Mouse (Mus musculus) limb, embryonic 14.5 days (tissue): ENCODE data around the gene Zfp709. TPM values are rescaled to one million over a fixed set of nuclear protein-coding genes. Genes with fewer than 3 reads are reported as not detected.

ENCODE experiments used
- ATAC-seq: fragments of 200-750 bp; cut with Nextera tagmentation; 2 replicates; pipeline ENCODE4 v1.8.0; 2017; ENCODE audit warnings: low read depth, moderate number of reproducible peaks, moderate TSS enrichment; ENCODE audit not compliant: low FRiP score
- DNase-seq: peaks from one replicate; pipeline ENCODE4 v3.0.0-alpha.2; 2015; ENCODE audit warnings: low spot score
- H3K27ac ChIP-seq: fragments of 300-500 bp; sonication (generic); replicated peaks from 2 replicates; pipeline ENCODE4 v1.5.1; 2014; ENCODE audit warnings: low read depth, mild to moderate bottlenecking, low read length, moderate library complexity, mixed read lengths
- H3K27me3 ChIP-seq: fragments of 300-500 bp; sonication (generic); 2 replicates; pipeline ENCODE4 v1.6.1; 2014; ENCODE audit warnings: low read length, mixed read lengths; ENCODE audit not compliant: control insufficient read depth, insufficient read depth
- H3K36me3 ChIP-seq: fragments of 300-500 bp; sonication (generic); 2 replicates; pipeline ENCODE4 v1.6.1; 2014; ENCODE audit warnings: mild to moderate bottlenecking, low read length, moderate library complexity, mixed read lengths; ENCODE audit not compliant: control insufficient read depth, insufficient read depth
- H3K4me1 ChIP-seq: fragments of 300-500 bp; sonication (generic); 2 replicates; pipeline ENCODE4 v1.6.1; 2014; ENCODE audit warnings: antibody characterized with exemption, low read length, mixed read lengths; ENCODE audit not compliant: control insufficient read depth, insufficient read depth
- H3K4me2 ChIP-seq: fragments of 300-500 bp; sonication (generic); replicated peaks from 2 replicates; pipeline ENCODE4 v1.6.1; 2014; ENCODE audit warnings: low read depth, mild to moderate bottlenecking, low read length, moderate library complexity; ENCODE audit not compliant: severe bottlenecking
- H3K4me3 ChIP-seq: fragments of 300-500 bp; sonication (generic); replicated peaks from 2 replicates; pipeline ENCODE4 v1.5.1; 2014; ENCODE audit warnings: low read length
- H3K9ac ChIP-seq: fragments of 300-500 bp; sonication (generic); 2 replicates; pipeline ENCODE4 v1.6.1; 2014; ENCODE audit warnings: mild to moderate bottlenecking, low read depth, low read length, moderate library complexity; ENCODE audit not compliant: severe bottlenecking
- H3K9me3 ChIP-seq: fragments of 300-500 bp; sonication (generic); 2 replicates; pipeline ENCODE4 v1.6.1; 2016; ENCODE audit warnings: low read length; ENCODE audit not compliant: control insufficient read depth
- POLR2A ChIP-seq: fragments of 200-500 bp; IDR thresholded peaks from 2 replicates; pipeline ENCODE4 v1.8.0; 2012; ENCODE audit warnings: inconsistent platforms, mild to moderate bottlenecking, moderate library complexity, borderline replicate concordance; ENCODE audit not compliant: insufficient read depth, insufficient read length; ENCODE audit errors: extremely low read depth
- WGBS: fragments of 180-500 bp; shearing (Covaris S2); extraction: QIAGEN DNeasy Blood & Tissue Kit; methylation state at CpG from one replicate; pipeline ENCODE4 v1.1.7; 2014; 5-methylcytosine and 5-hydroxymethylcytosine counted together
- polyA plus RNA-seq, 2 experiments: library from polyadenylated mRNA; depleted of rRNA in 1 of 2; stranded (reverse) in 1 of 2; unstranded in 1 of 2; fragments of >200 nt; fragmentation: Nextera tagmentation in 1 of 2; extraction: Ambion mirVana in 1 of 2; gene quantifications; 2 replicates each; pipeline versions ENCODE4 v1.2.1 to v1.2.3; 2012 to 2014

The Zfp709 gene
- polyA plus RNA-seq, 2 experiments = 2.3 to 9.0 TPM

DNA sequence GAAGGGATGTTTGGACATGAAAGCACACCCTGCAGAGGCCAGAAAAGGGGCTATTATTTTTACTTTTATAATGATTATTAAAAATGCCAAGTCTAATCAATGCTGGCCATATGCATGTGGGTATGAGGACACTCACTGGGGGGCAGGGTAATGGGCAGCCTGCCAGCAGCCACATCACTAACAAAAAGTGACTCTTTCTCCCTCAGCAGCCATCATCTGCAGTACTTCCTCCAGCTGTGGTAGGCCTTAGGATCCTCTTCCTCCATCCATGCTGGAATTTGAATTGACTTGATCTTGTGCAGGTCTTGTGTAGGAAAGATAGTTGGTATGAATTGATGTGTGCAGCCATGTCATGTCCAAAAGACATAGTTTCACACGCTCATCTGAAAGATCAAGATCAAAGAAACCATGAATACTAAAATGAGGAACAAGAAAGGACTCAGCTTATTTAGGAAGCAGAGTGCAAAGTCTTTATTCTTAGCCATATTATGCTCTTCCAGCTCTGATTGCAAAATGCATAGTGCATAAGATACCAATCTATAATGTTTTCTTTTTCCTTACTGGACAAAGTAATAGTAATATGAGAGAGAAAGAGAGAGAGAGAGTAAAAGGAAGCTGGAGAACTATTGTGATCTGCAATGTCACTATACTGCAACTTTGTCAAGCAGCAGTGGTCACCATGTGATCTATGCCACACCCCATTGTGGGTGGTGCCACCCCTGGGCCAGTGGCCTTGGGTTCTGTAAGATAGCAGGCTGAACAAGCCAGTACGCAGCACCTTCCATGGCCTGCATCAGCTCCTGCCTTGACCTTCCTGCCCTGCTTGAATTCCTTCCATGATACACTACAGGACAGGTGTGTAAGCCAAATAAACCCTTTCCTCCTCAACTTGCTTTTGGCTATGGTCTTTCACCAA lies 58.7 kb downstream of the Zfp709 start:
- no peaks in the 10 kb centered on the region for H3K27me3 ChIP-seq
- no peak overlapping the region for H3K9ac ChIP-seq
- no peak overlapping the region for H3K4me3 ChIP-seq
- no peak overlapping the region for H3K27ac ChIP-seq
- no peaks in the 10 kb centered on the region for H3K36me3 ChIP-seq
- no peak for DNase-seq
- ATAC-seq = no peak
- H3K4me1 ChIP-seq = no peaks in the 10 kb centered on the region
- no peak for TF ChIP-seq POLR2A
- H3K4me2 ChIP-seq = no peak overlapping the region
- no peaks in the 10 kb centered on the region for H3K9me3 ChIP-seq
- WGBS = 85% methylated on average over 2 of the region's 2 CpGs

DNA sequence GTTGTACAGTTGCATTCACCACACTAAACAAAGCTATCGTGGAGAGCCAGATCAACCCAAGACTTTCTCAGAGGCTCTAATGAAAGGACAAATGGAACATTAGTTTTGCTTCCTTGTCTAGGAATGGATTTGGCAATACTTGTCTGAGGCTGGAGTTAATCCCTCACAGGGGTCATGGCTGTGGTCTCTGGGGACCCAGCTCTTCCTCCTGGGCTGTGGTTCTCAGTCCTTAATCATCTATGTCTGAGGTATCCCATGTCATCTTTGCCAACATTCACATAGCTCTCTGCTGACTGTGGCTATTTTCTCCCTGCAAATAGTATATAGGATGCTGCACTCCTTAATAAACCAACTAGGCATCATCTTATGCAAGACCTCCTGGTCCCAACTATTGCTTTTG lies 60.0 kb downstream of the Zfp709 start:
- H3K9ac ChIP-seq = no peak overlapping the region
- no peak for DNase-seq
- no peak for TF ChIP-seq POLR2A
- WGBS = 95% methylated on average over 1 of the region's 1 CpGs
- no peak for ATAC-seq
- no peaks in the 10 kb centered on the region for H3K9me3 ChIP-seq
- H3K36me3 ChIP-seq = no peaks in the 10 kb centered on the region
- H3K4me1 ChIP-seq = no peaks in the 10 kb centered on the region
- H3K27ac ChIP-seq = no peak overlapping the region
- H3K4me2 ChIP-seq = no peak overlapping the region
- no peak overlapping the region for H3K4me3 ChIP-seq
- H3K27me3 ChIP-seq = no peaks in the 10 kb centered on the region

Other genes starting within 250 kb of the Zfp709 start
- 0.28 and 0.39 TPM in 2 replicates for gene Unc13a, start 210.3 kb upstream of the Zfp709 start, polyA plus RNA-seq (2012; rRNA removed)
- 0.91 and 0.97 TPM in 2 replicates for gene Unc13a, start 210.3 kb upstream of the Zfp709 start, polyA plus RNA-seq (2014; fragmentation: Nextera tagmentation; extraction: Ambion mirVana)
- gene Jak3, start 205.7 kb upstream of the Zfp709 start, polyA plus RNA-seq (2012; rRNA removed) = 8.0 and 11.1 TPM in 2 replicates
- 5.2 and 5.3 TPM in 2 replicates for gene Jak3, start 205.7 kb upstream of the Zfp709 start, polyA plus RNA-seq (2014; fragmentation: Nextera tagmentation; extraction: Ambion mirVana)
- gene Insl3, start 192.8 kb upstream of the Zfp709 start, polyA plus RNA-seq (2012; rRNA removed) = 1.8 and 2.5 TPM in 2 replicates
- 1.7 TPM in 1 of 2 replicates, not detected in the other for gene Insl3, start 192.8 kb upstream of the Zfp709 start, polyA plus RNA-seq (2014; fragmentation: Nextera tagmentation; extraction: Ambion mirVana)
- 1.1 and 1.5 TPM in 2 replicates for gene B3gnt3, start 180.2 kb upstream of the Zfp709 start, polyA plus RNA-seq (2012; rRNA removed)
- gene B3gnt3, start 180.2 kb upstream of the Zfp709 start, polyA plus RNA-seq (2014; fragmentation: Nextera tagmentation; extraction: Ambion mirVana) = 0.67 and 0.77 TPM in 2 replicates
- gene Fcho1, start 156.3 kb upstream of the Zfp709 start, polyA plus RNA-seq (2012; rRNA removed) = 10.4 and 11.0 TPM in 2 replicates
- gene Fcho1, start 156.3 kb upstream of the Zfp709 start, polyA plus RNA-seq (2014; fragmentation: Nextera tagmentation; extraction: Ambion mirVana) = 3.3 and 3.6 TPM in 2 replicates
- 3.4 and 5.5 TPM in 2 replicates for gene Zfp882, start 26.6 kb downstream of the Zfp709 start, polyA plus RNA-seq (2012; rRNA removed)
- 5.7 TPM in 2 replicates for gene Zfp882, start 26.6 kb downstream of the Zfp709 start, polyA plus RNA-seq (2014; fragmentation: Nextera tagmentation; extraction: Ambion mirVana)
- 11.2 and 14.9 TPM in 2 replicates for gene Zfp617, start 26.6 kb downstream of the Zfp709 start, polyA plus RNA-seq (2012; rRNA removed)
- 19.7 and 21.2 TPM in 2 replicates for gene Zfp617, start 26.6 kb downstream of the Zfp709 start, polyA plus RNA-seq (2014; fragmentation: Nextera tagmentation; extraction: Ambion mirVana)
- 15.2 and 18.9 TPM in 2 replicates for gene Zfp961, start 69.0 kb downstream of the Zfp709 start, polyA plus RNA-seq (2012; rRNA removed)
- gene Zfp961, start 69.0 kb downstream of the Zfp709 start, polyA plus RNA-seq (2014; fragmentation: Nextera tagmentation; extraction: Ambion mirVana) = 15.5 and 19.3 TPM in 2 replicates
- gene Cyp4f18, start 127.6 kb downstream of the Zfp709 start, polyA plus RNA-seq (2012; rRNA removed) = 0.65 and 0.93 TPM in 2 replicates
- 0.88 and 2.6 TPM in 2 replicates for gene Cyp4f18, start 127.6 kb downstream of the Zfp709 start, polyA plus RNA-seq (2014; fragmentation: Nextera tagmentation; extraction: Ambion mirVana)
- gene Olfr372, start 159.2 kb downstream of the Zfp709 start, polyA plus RNA-seq (2012; rRNA removed) = not detected in 2 replicates
- not detected in 2 replicates for gene Olfr372, start 159.2 kb downstream of the Zfp709 start, polyA plus RNA-seq (2014; fragmentation: Nextera tagmentation; extraction: Ambion mirVana)
- gene Olfr373, start 201.2 kb downstream of the Zfp709 start, polyA plus RNA-seq (2012; rRNA removed) = not detected in 2 replicates
- not detected in 2 replicates for gene Olfr373, start 201.2 kb downstream of the Zfp709 start, polyA plus RNA-seq (2014; fragmentation: Nextera tagmentation; extraction: Ambion mirVana)
- gene Olfr374, start 225.0 kb downstream of the Zfp709 start, polyA plus RNA-seq (2012; rRNA removed) = not detected in 2 replicates
- gene Olfr374, start 225.0 kb downstream of the Zfp709 start, polyA plus RNA-seq (2014; fragmentation: Nextera tagmentation; extraction: Ambion mirVana) = 0.14 and 0.23 TPM in 2 replicates